ENCODE assay signal across 7 mouse cellular contexts in genomic region chr7:132712044-132712708, GRCm38 (mm10).
DNase-seq lines count a peak whose midpoint lies in the region; ATAC-seq and TF ChIP-seq lines count a peak whose summit lies in the region.

No protein-coding gene starts in this region.

- ATAC-seq in neural tube, embryonic 11.5 days (ENCODE audit: insufficient read depth, low FRiP score, low TSS enrichment): peak; percentile 20; the same call in 1 of the 2 replicates
- ATAC-seq in forebrain, postnatal 0 days: peak; percentile 49
- no peak for ATAC-seq in liver, postnatal 0 days
- ATAC-seq in stomach, embryonic 14.5 days (ENCODE audit: insufficient number of reproducible peaks, insufficient read depth, low FRiP score, low read depth): no peak; the same call in 1 of the 2 replicates

- H3K4me1 ChIP-seq in neural tube, embryonic 11.5 days (ENCODE audit: control insufficient read depth, insufficient read depth, low read length): peaks cover 5% of the 10 kb centered on the region; the same call in 1 of the 2 replicates
- H3K4me1 ChIP-seq in forebrain, postnatal 0 days (ENCODE audit: insufficient read depth): peaks cover 12% of the 10 kb centered on the region
- H3K4me1 ChIP-seq in liver, postnatal 0 days (ENCODE audit: insufficient read depth): peaks cover 31% of the 10 kb centered on the region
- H3K4me1 ChIP-seq in stomach, embryonic 14.5 days (ENCODE audit: control insufficient read depth, insufficient read depth, low read length): peaks cover 26% of the 10 kb centered on the region; the same call in 1 of the 2 replicates

- no peak overlapping the region for H3K4me3 ChIP-seq in neural tube, embryonic 11.5 days (ENCODE audit: low read depth, low read length)
- no peak overlapping the region for H3K4me3 ChIP-seq in forebrain, postnatal 0 days (ENCODE audit: low read depth, low read length)
- no peak overlapping the region for H3K4me3 ChIP-seq in liver, postnatal 0 days (ENCODE audit: low read depth, low read length)
- H3K4me3 ChIP-seq in stomach, embryonic 14.5 days (ENCODE audit: low read depth, low read length): no peak overlapping the region

- no peaks in the 10 kb centered on the region for H3K9me3 ChIP-seq in neural tube, embryonic 11.5 days (ENCODE audit: control insufficient read depth, low read length)
- H3K9me3 ChIP-seq in forebrain, postnatal 0 days (ENCODE audit: low read length): no peaks in the 10 kb centered on the region
- no peaks in the 10 kb centered on the region for H3K9me3 ChIP-seq in liver, postnatal 0 days (ENCODE audit: low read length)
- H3K9me3 ChIP-seq in stomach, embryonic 14.5 days (ENCODE audit: control insufficient read depth, low read depth, low read length): no peaks in the 10 kb centered on the region

- H3K27ac ChIP-seq in neural tube, embryonic 11.5 days (ENCODE audit: low read depth, low read length): peak overlapping the region; percentile 20; the same call in 1 of the 2 replicates
- H3K27ac ChIP-seq in forebrain, postnatal 0 days (ENCODE audit: low read depth, low read length): no peak overlapping the region
- 0 out of 2 replicates have a peak overlapping the region, but pooled peaks have one; percentile 39 for H3K27ac ChIP-seq in liver, postnatal 0 days (ENCODE audit: low read depth)
- H3K27ac ChIP-seq in stomach, embryonic 14.5 days (ENCODE audit: low read length): no peak overlapping the region

- TF ChIP-seq CTCF in forebrain, postnatal 0 days (IDR thresholded peaks at IDR 0.05; ENCODE audit: low read depth): no peak
- no peak for TF ChIP-seq CTCF in liver, postnatal 0 days (IDR thresholded peaks at IDR 0.05; ENCODE audit: low read depth)

- H3K4me2 ChIP-seq in neural tube, embryonic 11.5 days (ENCODE audit: low read depth): no peak overlapping the region
- H3K4me2 ChIP-seq in forebrain, postnatal 0 days (ENCODE audit: low read depth): no peak overlapping the region
- H3K4me2 ChIP-seq in liver, postnatal 0 days (ENCODE audit: low read depth, low read length): no peak overlapping the region
- H3K4me2 ChIP-seq in stomach, embryonic 14.5 days (replicated peaks; ENCODE audit: low read depth, low read length): 0 out of 2 replicates have a peak overlapping the region, but pooled peaks have one; percentile 12

- H3K9ac ChIP-seq in neural tube, embryonic 11.5 days (ENCODE audit: low read length): peak overlapping the region; percentile 18; the same call in 1 of the 2 replicates
- no peak overlapping the region for H3K9ac ChIP-seq in forebrain, postnatal 0 days
- H3K9ac ChIP-seq in liver, postnatal 0 days (replicated peaks): no peak overlapping the region
- H3K9ac ChIP-seq in stomach, embryonic 14.5 days (replicated peaks; ENCODE audit: low read depth, low read length): no peak overlapping the region

- H3K27me3 ChIP-seq in neural tube, embryonic 11.5 days (ENCODE audit: control insufficient read depth, insufficient read depth, low read length): no peaks in the 10 kb centered on the region
- H3K27me3 ChIP-seq in forebrain, postnatal 0 days (ENCODE audit: insufficient read depth, low read length): no peaks in the 10 kb centered on the region
- H3K27me3 ChIP-seq in liver, postnatal 0 days (ENCODE audit: insufficient read depth, low read length): no peaks in the 10 kb centered on the region
- H3K27me3 ChIP-seq in stomach, embryonic 14.5 days (ENCODE audit: control insufficient read depth, insufficient read depth, low read length): no peaks in the 10 kb centered on the region

- DNase-seq in neural tube, embryonic 11.5 days (ENCODE audit: low spot score): peak; percentile 34
- DNase-seq in neural tube, embryonic 10.5 days (ENCODE audit: extremely low spot score, low spot score): no peak
- DNase-seq in forebrain, postnatal 0 days: no peak
- DNase-seq in liver, postnatal 0 days: no peak
- DNase-seq in right cerebral cortex, postnatal 14 days: no peak
- no peak for DNase-seq in cerebellum, adult 11-12 months

- WGBS in neural tube, embryonic 11.5 days: 47% methylated on average over 16 of the region's 16 CpGs
- 39% methylated on average over 16 of the region's 16 CpGs for WGBS in forebrain, postnatal 0 days
- 50% methylated on average over 16 of the region's 16 CpGs for WGBS in liver, postnatal 0 days (ENCODE audit: insufficient replicate concordance)
- WGBS in stomach, embryonic 14.5 days: 31% methylated on average over 16 of the region's 16 CpGs

- H3K36me3 ChIP-seq in neural tube, embryonic 11.5 days (ENCODE audit: control insufficient read depth, insufficient read depth, low read length): no peaks in the 10 kb centered on the region
- peaks cover 8% of the 10 kb centered on the region; the same call in 1 of the 2 replicates for H3K36me3 ChIP-seq in forebrain, postnatal 0 days (ENCODE audit: insufficient read depth)
- H3K36me3 ChIP-seq in liver, postnatal 0 days (replicated peaks; ENCODE audit: insufficient read depth, low read length): peaks cover 48% of the 10 kb centered on the region
- peaks cover 4% of the 10 kb centered on the region; the same call in 1 of the 2 replicates for H3K36me3 ChIP-seq in stomach, embryonic 14.5 days (ENCODE audit: control insufficient read depth, insufficient read depth, low read length)

- no peak for TF ChIP-seq EP300 in liver, postnatal 0 days (IDR thresholded peaks at IDR 0.05; ENCODE audit: low read depth)

Comparison
In these comparisons a context has a peak if more than half of its experiments do, and no peak if none do; other contexts are left out.
1. ATAC-seq: peak in neural tube, embryonic 11.5 days (single experiment) and forebrain, postnatal 0 days (single experiment); none in liver, postnatal 0 days (single experiment) and stomach, embryonic 14.5 days (single experiment).
2. H3K27ac ChIP-seq: peak in neural tube, embryonic 11.5 days (single experiment) and liver, postnatal 0 days (single experiment); none in forebrain, postnatal 0 days (single experiment) and stomach, embryonic 14.5 days (single experiment).